Mouse (Mus musculus) embryonic fibroblast, embryonic 13.5 days (primary cell): ENCODE measurements around the gene Arfgap2. TPM values are rescaled to one million over a fixed set of nuclear protein-coding genes. Genes with fewer than 3 reads are reported as not detected.

ENCODE experiments used
- H3K27ac ChIP-seq: 2 replicates; pipeline ENCODE4 v1.5.1; 2012; ENCODE audit warnings: low read length, control low read depth, inconsistent platforms; ENCODE audit not compliant: insufficient read depth
- H3K4me1 ChIP-seq: 2 replicates; pipeline ENCODE4 v1.6.1; 2011; ENCODE audit warnings: low read length; ENCODE audit not compliant: control insufficient read depth, insufficient read depth
- H3K4me3 ChIP-seq: 2 replicates; pipeline ENCODE4 v1.5.1; 2011; ENCODE audit warnings: mild to moderate bottlenecking, control low read depth, low read length; ENCODE audit not compliant: insufficient read depth
- CTCF ChIP-seq: IDR thresholded peaks from 2 replicates; pipeline ENCODE4 v1.5.1; 2011; ENCODE audit warnings: mild to moderate bottlenecking, control low read depth, low read length, moderate library complexity, borderline replicate concordance; ENCODE audit not compliant: insufficient read depth
- POLR2A ChIP-seq: IDR thresholded peaks from 2 replicates; pipeline ENCODE4 v1.6.1; 2011; ENCODE audit warnings: low read depth, mild to moderate bottlenecking, control low read depth, low read length, moderate library complexity
- polyA plus RNA-seq: library from polyadenylated mRNA; stranded (reverse); fragments of >200 nt; gene quantifications from 2 replicates; pipeline ENCODE4 v1.2.4, GENCODE M21; 2011; ENCODE audit warnings: low read depth; ENCODE audit not compliant: missing spikeins, insufficient read length

Arfgap2 gene
- polyA plus RNA-seq, 1 experiment, result 67.0 TPM

DNA sequence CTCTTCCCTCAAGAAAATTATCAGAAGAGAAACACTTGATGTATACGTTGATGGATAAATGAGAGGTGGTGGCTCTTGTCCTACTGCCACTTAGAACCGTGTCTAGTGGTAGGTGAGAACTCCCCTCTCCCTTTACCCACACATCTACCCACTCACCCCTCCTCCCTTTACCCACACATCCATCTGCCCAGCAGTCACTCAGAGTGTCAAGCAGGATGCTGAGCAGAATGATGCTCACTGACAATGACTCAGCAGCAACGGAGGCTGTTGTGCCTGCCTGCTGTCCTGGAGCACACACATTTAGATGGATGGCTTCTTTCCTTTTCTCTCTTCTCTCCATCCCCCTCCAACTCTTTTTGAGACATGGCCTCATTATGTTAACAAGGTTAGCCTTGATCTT is 38.1 kb downstream of the Arfgap2 start:
- H3K4me1 ChIP-seq, result peaks cover 6% of the 10 kb centered on the region; the same call in 1 of the 2 replicates
- H3K4me3 ChIP-seq, result no peak overlapping the region
- TF ChIP-seq POLR2A, result no peak
- no peak for TF ChIP-seq CTCF
- H3K27ac ChIP-seq, result no peak overlapping the region

DNA sequence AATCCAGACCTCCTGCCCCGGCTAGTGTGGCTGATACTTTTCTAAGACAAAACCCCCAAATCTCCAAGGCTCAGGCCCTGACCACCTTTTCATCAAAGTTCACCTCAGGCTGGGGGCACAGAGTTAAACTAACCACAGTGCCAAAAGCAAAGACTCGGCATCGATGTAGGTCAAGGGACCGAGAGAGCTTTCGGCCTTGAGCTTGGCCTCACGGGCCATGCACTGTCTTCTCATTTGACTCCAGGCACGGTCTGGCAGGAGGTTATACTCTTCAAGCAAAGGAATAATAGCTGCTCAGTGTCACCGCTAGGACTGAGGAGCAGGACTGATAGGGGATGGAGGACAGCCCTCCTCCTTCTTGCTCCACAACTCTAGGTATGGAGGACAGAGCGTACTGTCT is 41.2 kb downstream of the Arfgap2 start:
- TF ChIP-seq POLR2A, result no peak
- no peak for TF ChIP-seq CTCF
- Histone ChIP-seq H3K27ac (no peak overlapping the region), H3K4me1 (no peaks in the 10 kb centered on the region), H3K4me3 (no peak overlapping the region)

DNA sequence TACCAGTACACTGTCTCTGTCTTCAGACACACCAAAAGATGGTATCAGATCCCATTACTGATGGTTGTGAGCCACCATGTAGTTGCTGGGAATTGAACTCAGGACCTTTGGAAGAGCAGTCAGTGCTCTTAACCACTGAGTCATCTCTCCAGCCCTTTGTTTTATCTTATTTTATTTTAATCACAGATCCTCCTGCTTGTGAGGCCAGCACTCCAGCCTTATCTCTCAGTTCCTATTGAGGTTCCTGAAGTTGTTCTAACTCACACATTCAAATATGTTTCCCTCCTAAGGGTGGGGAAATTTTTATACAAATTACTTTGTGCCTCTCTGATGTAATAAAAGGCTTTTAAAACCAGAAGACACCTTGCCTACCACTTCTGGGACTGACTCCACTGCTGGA is 41.8 kb downstream of the Arfgap2 start:
- no peak overlapping the region for H3K4me3 ChIP-seq

DNA sequence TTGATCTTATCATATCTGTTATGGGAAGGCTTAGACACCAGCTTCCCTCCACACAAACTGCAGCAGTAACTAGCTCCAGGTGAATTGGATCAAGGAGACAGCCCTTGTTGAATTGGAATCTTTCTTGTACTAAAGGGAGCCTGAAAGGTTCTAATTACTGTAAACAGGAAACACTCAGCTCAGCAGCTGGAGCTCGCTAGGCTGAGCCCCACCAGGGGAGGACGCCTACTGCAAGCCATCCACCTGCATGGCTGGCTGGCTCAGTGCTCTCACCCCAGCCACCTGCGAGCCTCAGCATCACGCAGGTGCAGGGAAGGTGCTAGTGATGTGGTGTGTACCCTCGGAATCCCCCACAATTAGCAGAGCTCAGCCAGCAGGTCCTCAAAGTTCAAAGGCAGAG is 43.9 kb downstream of the Arfgap2 start:
- Histone ChIP-seq H3K4me3 (no peak overlapping the region), H3K27ac (no peak overlapping the region), H3K4me1 (peaks cover 3% of the 10 kb centered on the region)
- TF ChIP-seq CTCF (no peak), POLR2A (no peak)

More for the DNA sequence above, 41.8 kb downstream of the Arfgap2 start:
- H3K27ac ChIP-seq, result no peak overlapping the region
- no peaks in the 10 kb centered on the region for H3K4me1 ChIP-seq
- TF ChIP-seq POLR2A (no peak), CTCF (no peak)

DNA sequence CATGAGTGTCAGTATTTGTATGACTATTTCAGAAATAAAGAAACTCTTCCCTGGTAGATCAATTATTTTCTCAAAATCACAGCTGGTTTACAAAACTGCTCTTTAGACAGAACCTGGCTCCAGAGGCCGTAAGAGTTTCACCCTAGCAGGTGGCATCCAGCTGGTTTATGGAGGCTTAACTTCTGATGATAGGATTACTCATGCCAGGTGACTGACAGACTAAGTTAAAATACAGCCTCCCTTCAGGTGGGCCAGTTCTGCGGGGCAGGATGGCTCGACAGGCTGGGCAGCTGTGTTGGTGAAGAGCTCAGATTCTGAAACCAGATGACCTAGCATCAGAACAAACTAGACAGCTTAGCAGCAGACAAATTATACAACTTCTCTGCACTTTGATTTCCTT is 44.8 kb downstream of the Arfgap2 start:
- peaks cover 3% of the 10 kb centered on the region for H3K4me1 ChIP-seq

DNA sequence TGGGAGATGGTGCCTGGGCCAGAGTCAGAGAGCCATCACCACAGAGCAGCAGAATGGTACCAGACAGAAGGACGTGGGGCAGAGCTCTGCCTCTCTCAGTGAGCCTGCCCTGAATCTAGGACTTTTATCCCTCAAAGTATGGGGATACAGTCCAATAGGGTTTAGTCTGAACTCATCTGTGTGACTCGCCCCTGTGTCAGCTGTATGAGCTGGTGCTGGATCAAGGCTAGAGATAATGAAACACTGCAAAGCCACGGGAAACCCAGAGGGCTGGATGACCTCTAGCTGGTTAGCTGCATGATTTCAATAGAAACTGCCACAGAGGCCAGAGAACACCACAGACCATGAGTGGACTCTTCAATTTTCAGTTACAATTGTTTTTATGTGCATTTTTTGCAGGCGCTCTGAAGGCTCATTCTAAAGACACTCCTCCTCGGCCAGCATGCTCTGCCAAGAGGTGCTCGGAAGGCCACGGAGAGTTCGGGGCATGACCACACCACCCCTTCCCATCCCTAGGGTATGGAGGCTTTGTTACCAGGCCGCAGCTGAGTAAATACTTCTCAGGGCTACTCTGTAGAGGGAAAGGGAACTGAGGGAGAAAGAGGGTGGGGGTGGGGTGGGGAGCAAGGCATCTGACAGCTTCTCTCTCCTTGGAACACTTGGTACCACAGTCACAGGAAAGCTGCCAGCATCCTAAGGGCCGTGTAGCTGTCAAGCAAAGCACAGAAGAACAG is 48.0 kb downstream of the Arfgap2 start:
- no peak for TF ChIP-seq CTCF
- TF ChIP-seq POLR2A, result no peak
- peaks cover 3% of the 10 kb centered on the region for H3K4me1 ChIP-seq
- H3K4me3 ChIP-seq, result no peak overlapping the region
- H3K27ac ChIP-seq, result peak overlapping the region; percentile 81

More for the DNA sequence above, 44.8 kb downstream of the Arfgap2 start:
- Histone ChIP-seq H3K27ac (no peak overlapping the region), H3K4me3 (no peak overlapping the region)
- TF ChIP-seq CTCF (no peak), POLR2A (no peak)

DNA sequence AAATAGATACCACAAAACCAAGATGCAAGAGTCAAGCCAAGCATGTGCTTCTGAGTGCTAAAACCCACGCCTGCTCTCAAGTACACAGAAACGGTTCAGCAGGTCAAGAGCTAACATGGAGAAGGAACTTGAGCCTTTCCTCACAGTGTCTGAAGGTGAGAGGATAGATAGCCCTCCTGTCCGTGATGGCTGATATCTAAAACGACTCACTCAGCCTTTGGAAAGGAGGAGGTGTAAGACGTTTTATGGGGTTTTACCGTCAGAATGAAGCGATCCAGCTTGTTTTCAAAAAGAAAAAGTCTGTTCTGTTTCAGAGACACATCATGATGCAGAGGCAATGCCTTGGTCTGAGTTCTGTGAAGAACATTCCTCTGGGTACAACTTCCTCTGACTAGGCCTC is 49.4 kb downstream of the Arfgap2 start:
- peaks cover 3% of the 10 kb centered on the region for H3K4me1 ChIP-seq
- H3K4me3 ChIP-seq, result no peak overlapping the region
- TF ChIP-seq CTCF, result no peak
- TF ChIP-seq POLR2A, result no peak
- no peak overlapping the region for H3K27ac ChIP-seq

DNA sequence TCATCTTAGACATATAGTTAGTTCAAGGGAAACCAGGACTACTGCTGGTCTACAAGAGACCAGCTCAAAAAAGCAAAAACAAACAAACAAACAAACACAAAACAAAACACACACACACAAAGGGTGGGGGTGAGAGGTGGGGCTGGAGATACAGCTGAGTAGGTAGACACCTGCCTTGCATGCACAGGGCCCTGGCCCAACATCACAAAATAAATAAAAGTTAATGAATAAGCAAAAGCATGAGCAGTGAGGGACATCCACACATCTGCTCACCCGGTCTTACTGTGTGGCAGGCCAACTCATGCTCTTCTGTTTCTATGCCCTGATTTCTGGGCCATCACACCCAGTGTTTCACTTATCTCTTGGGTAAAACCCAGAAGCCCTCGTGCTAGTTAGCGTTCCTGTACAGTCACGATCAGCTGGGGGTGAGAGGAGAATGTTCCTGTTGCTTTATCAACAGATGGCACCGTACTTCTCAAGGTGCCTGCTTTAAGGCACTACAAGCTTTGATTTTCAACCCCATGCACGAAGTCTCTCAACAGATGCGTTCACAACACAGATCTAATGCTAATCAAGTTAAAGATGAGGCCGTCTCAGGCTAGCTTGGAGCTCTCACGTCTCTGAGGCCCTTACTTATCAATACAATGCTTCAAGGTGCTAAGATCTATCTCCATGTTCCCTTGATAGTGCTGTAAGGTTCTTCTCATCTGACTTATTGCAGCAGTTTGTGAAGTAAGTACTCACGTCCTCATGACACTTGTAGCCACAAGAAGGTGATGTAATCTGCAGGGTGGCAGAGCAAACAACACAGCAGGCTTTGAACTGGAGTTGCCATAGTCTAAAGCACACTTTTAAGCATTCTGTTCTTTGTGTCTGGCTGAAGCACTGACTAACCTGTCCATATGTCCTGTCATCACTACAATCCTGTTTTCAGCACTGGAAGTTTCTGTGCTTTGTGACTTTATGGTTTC is 56.1 kb downstream of the Arfgap2 start:
- TF ChIP-seq CTCF, result no peak
- Histone ChIP-seq H3K4me1 (no peaks in the 10 kb centered on the region), H3K27ac (no peak overlapping the region), H3K4me3 (no peak overlapping the region)

DNA sequence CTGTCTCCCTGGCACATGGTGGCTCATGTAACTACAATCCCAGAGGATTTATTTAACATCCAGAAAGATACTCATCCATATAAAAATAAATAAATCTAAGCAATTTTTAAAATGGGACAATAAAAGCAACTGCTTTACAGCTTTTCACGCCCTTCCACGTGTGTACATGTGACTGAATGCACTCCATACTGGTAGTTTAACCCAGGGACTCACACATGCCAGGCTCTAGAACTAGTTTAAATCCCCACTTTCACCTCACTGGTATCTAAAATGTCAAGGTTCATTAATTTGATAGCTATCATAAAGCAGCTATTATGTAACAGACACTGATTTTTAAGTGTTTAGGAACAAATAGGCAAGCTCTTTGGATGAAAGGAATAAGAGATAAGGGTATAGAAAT is 57.1 kb downstream of the Arfgap2 start:
- TF ChIP-seq CTCF, result no peak
- H3K27ac ChIP-seq, result no peak overlapping the region
- no peaks in the 10 kb centered on the region for H3K4me1 ChIP-seq
- no peak overlapping the region for H3K4me3 ChIP-seq

DNA sequence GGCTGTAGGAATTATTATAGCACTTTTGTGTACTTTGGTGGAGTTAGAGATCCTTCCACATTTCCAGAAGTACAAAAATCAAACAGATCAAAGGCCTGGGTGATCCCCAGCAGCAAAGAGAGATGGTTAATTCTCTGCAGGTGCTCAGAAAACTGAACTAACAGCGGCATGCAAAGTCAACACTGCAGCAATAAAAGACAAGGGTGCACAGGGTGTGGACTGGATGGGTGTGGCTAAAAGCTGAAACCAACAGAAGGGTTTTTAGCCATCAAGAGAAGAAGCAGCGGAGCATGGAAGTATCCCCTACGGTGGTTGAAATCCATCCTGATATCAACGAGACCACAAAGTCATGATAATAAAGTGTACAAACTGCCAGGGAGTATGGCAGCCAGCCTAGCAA is 57.7 kb downstream of the Arfgap2 start:
- no peak overlapping the region for H3K27ac ChIP-seq

More for the DNA sequence above, 57.7 kb downstream of the Arfgap2 start:
- Histone ChIP-seq H3K4me3 (no peak overlapping the region), H3K4me1 (peaks cover 2% of the 10 kb centered on the region; the same call in 1 of the 2 replicates)
- TF ChIP-seq POLR2A (no peak), CTCF (no peak)
